Mouse (Mus musculus): ENCODE measurements around the gene Gpr37l1. TPM values are rescaled to one million over a fixed set of nuclear protein-coding genes. Genes with fewer than 3 reads are reported as not detected.

The Gpr37l1 gene
- polyA plus RNA-seq, 2 experiments: 0.13 TPM; not detected in 1

GRCm38 (mm10) chr1:135185936-135186335 lies 18.5 kb upstream of the Gpr37l1 start:
- no peaks in the 10 kb centered on the region for H3K27me3 ChIP-seq (ENCODE audit: control insufficient read depth, insufficient read depth, low read length)
- DNase-seq (ENCODE audit: low spot score): no peak
- no peak overlapping the region for H3K9ac ChIP-seq (ENCODE audit: low read depth, low read length, severe bottlenecking)
- no peaks in the 10 kb centered on the region for H3K9me3 ChIP-seq (ENCODE audit: control insufficient read depth, low read length)
- 49% methylated on average over 5 of the region's 5 CpGs for WGBS
- H3K4me2 ChIP-seq (replicated peaks; ENCODE audit: low read depth, low read length, severe bottlenecking): no peak overlapping the region
- H3K36me3 ChIP-seq (ENCODE audit: control insufficient read depth, insufficient read depth, low read length): no peaks in the 10 kb centered on the region
- TF ChIP-seq POLR2A (IDR thresholded peaks at IDR 0.05; ENCODE audit: borderline replicate concordance, extremely low read depth, insufficient read depth, insufficient read length): no peak
- ATAC-seq (ENCODE audit: low FRiP score, low read depth): no peak
- H3K27ac ChIP-seq (replicated peaks; ENCODE audit: low read depth, low read length): no peak overlapping the region
- H3K4me3 ChIP-seq (replicated peaks; ENCODE audit: low read length): no peak overlapping the region
- H3K4me1 ChIP-seq (ENCODE audit: control insufficient read depth, insufficient read depth, low read length): no peaks in the 10 kb centered on the region

- no peak for TF ChIP-seq POLR2A (IDR thresholded peaks at IDR 0.05; ENCODE audit: borderline replicate concordance, extremely low read depth, insufficient read depth, insufficient read length)
- ATAC-seq (ENCODE audit: low FRiP score, low read depth) (0 out of 2 replicates have a peak, but pooled peaks have one; percentile 44), DNase-seq (ENCODE audit: low spot score) (no peak)
- 65% methylated on average over 11 of the region's 11 CpGs for WGBS
- Histone ChIP-seq H3K4me2 (replicated peaks; ENCODE audit: low read depth, low read length, severe bottlenecking) (no peak overlapping the region), H3K27ac (replicated peaks; ENCODE audit: low read depth, low read length) (no peak overlapping the region), H3K9ac (ENCODE audit: low read depth, low read length, severe bottlenecking) (no peak overlapping the region), H3K4me1 (ENCODE audit: control insufficient read depth, insufficient read depth, low read length) (no peaks in the 10 kb centered on the region), H3K4me3 (replicated peaks; ENCODE audit: low read length) (no peak overlapping the region), H3K9me3 (ENCODE audit: control insufficient read depth, low read length) (no peaks in the 10 kb centered on the region), H3K27me3 (ENCODE audit: control insufficient read depth, insufficient read depth, low read length) (no peaks in the 10 kb centered on the region), H3K36me3 (ENCODE audit: control insufficient read depth, insufficient read depth, low read length) (no peaks in the 10 kb centered on the region)
Measured at GRCm38 (mm10) chr1:135183941-135184570, 16.6 kb upstream of the Gpr37l1 start.

GRCm38 (mm10) chr1:135183448-135183847 lies 16.0 kb upstream of the Gpr37l1 start:
- H3K4me2 ChIP-seq (replicated peaks; ENCODE audit: low read depth, low read length, severe bottlenecking): no peak overlapping the region
- no peaks in the 10 kb centered on the region for H3K36me3 ChIP-seq (ENCODE audit: control insufficient read depth, insufficient read depth, low read length)
- TF ChIP-seq POLR2A (IDR thresholded peaks at IDR 0.05; ENCODE audit: borderline replicate concordance, extremely low read depth, insufficient read depth, insufficient read length): no peak
- H3K9ac ChIP-seq (ENCODE audit: low read depth, low read length, severe bottlenecking): no peak overlapping the region
- DNase-seq (ENCODE audit: low spot score) (no peak), ATAC-seq (ENCODE audit: low FRiP score, low read depth) (no peak)
- no peak overlapping the region for H3K4me3 ChIP-seq (replicated peaks; ENCODE audit: low read length)
- no peaks in the 10 kb centered on the region for H3K4me1 ChIP-seq (ENCODE audit: control insufficient read depth, insufficient read depth, low read length)
- H3K9me3 ChIP-seq (ENCODE audit: control insufficient read depth, low read length): no peaks in the 10 kb centered on the region
- no peaks in the 10 kb centered on the region for H3K27me3 ChIP-seq (ENCODE audit: control insufficient read depth, insufficient read depth, low read length)
- H3K27ac ChIP-seq (replicated peaks; ENCODE audit: low read depth, low read length): no peak overlapping the region
- 64% methylated on average over 3 of the region's 4 CpGs for WGBS

GRCm38 (mm10) chr1:135182975-135183374 lies 15.5 kb upstream of the Gpr37l1 start:
- Histone ChIP-seq H3K9ac (ENCODE audit: low read depth, low read length, severe bottlenecking) (no peak overlapping the region), H3K9me3 (ENCODE audit: control insufficient read depth, low read length) (no peaks in the 10 kb centered on the region), H3K36me3 (ENCODE audit: control insufficient read depth, insufficient read depth, low read length) (no peaks in the 10 kb centered on the region), H3K4me1 (ENCODE audit: control insufficient read depth, insufficient read depth, low read length) (no peaks in the 10 kb centered on the region), H3K4me2 (replicated peaks; ENCODE audit: low read depth, low read length, severe bottlenecking) (no peak overlapping the region), H3K4me3 (replicated peaks; ENCODE audit: low read length) (no peak overlapping the region), H3K27ac (replicated peaks; ENCODE audit: low read depth, low read length) (no peak overlapping the region), H3K27me3 (ENCODE audit: control insufficient read depth, insufficient read depth, low read length) (no peaks in the 10 kb centered on the region)
- ATAC-seq (ENCODE audit: low FRiP score, low read depth): no peak
- WGBS: 73% methylated on average over 3 of the region's 3 CpGs
- TF ChIP-seq POLR2A (IDR thresholded peaks at IDR 0.05; ENCODE audit: borderline replicate concordance, extremely low read depth, insufficient read depth, insufficient read length): no peak
- no peak for DNase-seq (ENCODE audit: low spot score)

GRCm38 (mm10) chr1:135181880-135182623 lies 14.6 kb upstream of the Gpr37l1 start:
- Histone ChIP-seq H3K4me3 (replicated peaks; ENCODE audit: low read length) (no peak overlapping the region), H3K27ac (replicated peaks; ENCODE audit: low read depth, low read length) (no peak overlapping the region), H3K9me3 (ENCODE audit: control insufficient read depth, low read length) (no peaks in the 10 kb centered on the region), H3K4me1 (ENCODE audit: control insufficient read depth, insufficient read depth, low read length) (no peaks in the 10 kb centered on the region), H3K27me3 (ENCODE audit: control insufficient read depth, insufficient read depth, low read length) (no peaks in the 10 kb centered on the region), H3K9ac (ENCODE audit: low read depth, low read length, severe bottlenecking) (no peak overlapping the region), H3K4me2 (replicated peaks; ENCODE audit: low read depth, low read length, severe bottlenecking) (no peak overlapping the region), H3K36me3 (ENCODE audit: control insufficient read depth, insufficient read depth, low read length) (no peaks in the 10 kb centered on the region)
- 78% methylated on average over 8 of the region's 8 CpGs for WGBS
- ATAC-seq (ENCODE audit: low FRiP score, low read depth) (no peak), DNase-seq (ENCODE audit: low spot score) (no peak)
- no peak for TF ChIP-seq POLR2A (IDR thresholded peaks at IDR 0.05; ENCODE audit: borderline replicate concordance, extremely low read depth, insufficient read depth, insufficient read length)

Data from limb, embryonic 14.5 days (tissue).